Mouse (Mus musculus) brain, embryonic 14.5 days (tissue): ENCODE data around the gene Ccdc137.

Experiments used
- CTCF ChIP-seq: fragments of 200-500 bp; IDR thresholded peaks from 2 replicates; pipeline ENCODE4 v1.5.1; 2012; ENCODE audit warnings: inconsistent platforms, mild to moderate bottlenecking, moderate library complexity, borderline replicate concordance; ENCODE audit not compliant: insufficient read depth, insufficient read length; ENCODE audit errors: extremely low read depth
- POLR2A ChIP-seq: fragments of 200-500 bp; IDR thresholded peaks from 2 replicates; pipeline ENCODE4 v1.6.1; 2012; ENCODE audit warnings: mild to moderate bottlenecking, inconsistent platforms, borderline replicate concordance; ENCODE audit not compliant: poor library complexity, insufficient read depth, insufficient read length, severe bottlenecking; ENCODE audit errors: extremely low read depth

- TF ChIP-seq CTCF (no peak), POLR2A (no peak)
Observed at GRCm38 (mm10) chr11:120483448-120483934, 25.6 kb downstream of the Ccdc137 start.
